Mouse (Mus musculus): Measurements from ENCODE around the gene Smyd3.

Gene Smyd3

DNA sequence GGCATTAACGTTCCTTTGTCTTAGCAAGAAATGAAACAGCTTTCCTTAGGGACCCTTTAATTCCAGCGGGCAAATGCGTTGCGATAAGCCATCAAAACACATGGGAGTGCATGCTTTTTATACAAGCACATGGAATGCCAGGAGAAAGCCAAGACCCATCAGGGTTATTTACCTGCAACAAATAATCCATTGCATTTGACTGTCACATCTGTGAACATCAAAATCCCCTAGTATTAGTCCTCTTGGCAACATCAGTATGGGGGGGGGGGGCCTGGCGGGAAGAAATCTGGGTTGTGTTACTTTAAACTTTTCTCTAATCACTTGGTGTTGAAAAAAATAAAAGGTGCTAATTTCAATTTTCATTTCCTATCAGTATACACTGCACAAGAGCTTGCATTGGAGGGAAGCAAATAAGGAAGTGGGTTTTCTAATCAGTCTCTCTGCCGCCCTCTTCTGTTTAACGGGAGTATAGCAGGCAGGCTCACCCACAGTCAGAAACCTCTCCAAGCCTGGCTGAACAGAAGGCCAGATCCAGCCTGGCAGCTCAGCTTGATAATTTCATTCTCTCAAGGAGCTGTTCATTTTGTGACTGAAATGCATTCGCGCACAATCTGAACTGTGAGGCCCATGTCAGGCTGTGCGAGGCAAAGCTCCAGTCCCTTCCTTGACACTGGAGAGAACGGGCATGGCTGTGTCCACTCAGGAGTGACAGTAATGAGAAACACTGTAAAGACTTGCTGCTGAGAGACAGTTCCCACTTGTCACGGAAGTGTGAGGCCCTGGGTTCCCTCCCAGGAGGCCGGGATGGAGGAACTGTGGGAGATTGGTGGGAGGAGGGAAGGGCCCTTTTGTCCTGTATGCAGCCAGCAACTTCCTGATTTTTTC lies 285.8 kb downstream of the Smyd3 start:
- DNase-seq (ENCODE audit: low read depth, low spot score), result peak; percentile 38

DNA sequence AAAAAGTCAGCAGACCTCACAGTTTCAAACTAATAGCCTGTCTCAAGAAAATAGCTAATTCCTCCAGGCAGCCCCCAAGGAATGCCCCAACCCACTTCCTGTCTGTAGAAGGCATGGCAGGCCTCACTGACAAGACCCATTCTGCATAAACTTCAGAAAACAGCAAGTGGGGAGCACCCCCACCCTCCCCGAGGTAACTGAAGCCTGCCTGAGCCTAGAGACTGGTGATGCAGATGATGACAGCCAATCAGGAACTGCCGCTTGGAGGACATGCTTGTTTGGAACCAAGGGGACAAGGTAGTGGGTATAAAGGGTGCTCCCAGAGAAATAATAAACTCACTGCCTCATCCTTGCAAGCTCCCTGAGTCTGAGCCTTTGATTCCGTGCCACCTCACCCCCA lies 288.3 kb downstream of the Smyd3 start:
- no peak for DNase-seq (ENCODE audit: low read depth, low spot score)

DNA sequence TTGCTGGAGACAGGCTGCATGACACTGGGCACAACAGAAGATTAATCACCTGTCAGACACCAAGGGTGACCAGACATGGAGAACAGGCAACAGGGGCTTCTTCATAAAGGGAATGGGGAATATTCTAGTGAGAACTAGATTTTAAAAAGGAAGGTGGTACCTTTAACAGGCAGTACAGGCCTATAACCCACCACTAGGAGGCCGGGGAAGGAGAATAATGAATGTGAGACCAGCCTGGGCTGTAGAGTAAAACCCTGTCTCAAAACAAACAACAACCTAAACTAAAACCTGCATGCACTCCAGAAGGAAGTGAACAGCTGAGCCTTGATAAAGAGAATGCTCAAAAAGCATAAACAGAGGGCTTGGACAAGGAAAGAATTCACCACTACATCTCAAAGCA lies 297.6 kb downstream of the Smyd3 start:
- no peak for DNase-seq (ENCODE audit: low read depth, low spot score)

DNA sequence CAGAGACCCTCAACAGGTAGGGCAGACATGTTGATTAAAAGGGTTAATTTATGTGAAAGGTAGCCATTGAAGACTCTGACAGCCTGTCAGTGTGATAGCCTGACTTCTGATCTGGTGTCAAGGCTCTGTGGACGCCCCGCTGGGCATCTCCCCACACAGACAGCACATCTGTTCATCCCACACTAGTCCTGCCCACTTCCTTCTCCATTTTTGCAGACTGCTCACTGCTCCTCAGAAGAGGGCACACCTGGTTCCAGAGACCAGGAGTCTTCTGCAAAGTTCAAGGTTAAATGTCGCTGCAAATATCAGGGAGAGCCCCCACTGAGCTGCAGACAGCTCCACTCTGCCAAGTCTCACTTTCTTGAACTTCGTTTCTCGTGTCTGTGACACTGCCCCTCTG lies 299.8 kb downstream of the Smyd3 start:
- no peak for DNase-seq (ENCODE audit: low read depth, low spot score)

DNA sequence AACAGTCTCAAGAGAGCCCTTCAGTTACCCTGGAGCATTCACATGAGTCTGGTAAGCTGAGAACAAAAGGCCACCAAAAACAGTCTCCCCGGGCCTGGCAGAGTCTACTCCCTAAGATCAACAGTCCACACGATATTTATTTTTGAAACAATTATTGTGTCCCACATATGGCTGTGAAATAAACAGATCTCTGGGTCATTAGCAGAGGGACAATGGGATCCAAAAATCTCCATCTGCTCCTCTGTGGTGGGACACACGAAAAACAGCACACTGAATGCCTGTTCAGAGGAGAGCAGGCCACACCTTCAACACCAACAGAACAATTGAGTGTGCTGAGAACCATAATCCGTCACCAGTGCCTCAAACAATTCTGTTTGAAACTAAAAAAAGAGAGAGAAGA lies 300.8 kb downstream of the Smyd3 start:
- DNase-seq (ENCODE audit: low read depth, low spot score), result no peak

DNA sequence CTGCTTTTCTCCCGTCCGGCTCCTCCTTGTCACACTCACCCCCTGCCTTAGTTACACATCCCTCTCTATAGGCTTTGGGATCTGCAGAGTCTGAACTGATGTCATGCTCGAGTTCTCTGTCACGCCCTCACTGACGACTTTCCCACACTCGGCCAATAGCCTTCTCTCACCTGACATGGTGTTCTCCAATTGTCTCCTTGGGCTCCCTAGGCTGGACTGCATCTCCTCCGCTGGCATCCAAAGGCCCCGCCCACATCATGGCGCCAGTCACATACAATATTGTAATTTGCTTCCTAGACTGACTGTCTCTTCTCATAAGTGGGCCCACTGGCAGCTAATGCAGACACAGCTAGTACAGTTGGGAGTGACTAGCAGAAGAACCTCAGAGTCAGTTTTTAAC lies 304.5 kb downstream of the Smyd3 start:
- no peak for DNase-seq (ENCODE audit: low read depth, low spot score)

DNA sequence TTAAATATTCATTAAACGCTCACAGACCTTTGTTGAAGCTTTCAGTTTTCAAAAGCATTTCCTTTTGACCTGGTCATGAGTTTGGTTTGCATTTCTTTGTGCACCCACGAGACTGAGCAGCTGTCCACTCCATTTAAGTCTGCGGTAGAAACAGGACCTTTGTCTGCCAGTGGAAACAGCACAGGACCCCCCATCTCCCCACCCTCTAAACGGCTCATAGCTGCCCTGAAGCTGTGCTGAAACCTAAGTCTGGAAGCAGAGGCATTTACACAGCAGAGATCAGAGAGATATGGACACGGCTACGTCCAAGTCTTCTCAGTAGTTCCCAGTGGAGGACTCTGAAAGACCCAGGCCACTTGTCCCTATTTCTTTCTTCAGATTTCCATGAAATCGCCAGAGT lies 305.5 kb downstream of the Smyd3 start:
- DNase-seq (ENCODE audit: low read depth, low spot score), result no peak

DNA sequence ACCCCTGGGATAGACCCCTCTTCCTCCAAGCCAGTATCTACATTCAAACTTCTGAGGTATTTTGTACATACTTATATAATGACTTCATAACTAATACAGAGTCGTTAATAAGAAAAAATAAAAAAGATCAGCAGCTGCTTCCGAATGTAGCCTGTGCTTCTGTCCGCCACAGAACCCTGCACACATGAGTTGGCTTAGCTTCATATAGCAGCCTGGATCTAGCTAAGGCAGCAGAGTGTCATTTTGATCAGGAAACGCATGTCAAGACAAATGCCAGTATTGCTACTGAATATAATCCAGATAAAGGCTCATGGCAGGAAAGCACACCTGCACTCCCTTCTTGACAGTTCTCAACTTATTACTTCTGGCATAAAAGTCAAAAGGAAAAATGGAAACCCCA lies 306.5 kb downstream of the Smyd3 start:
- DNase-seq (ENCODE audit: low read depth, low spot score), result no peak

DNA sequence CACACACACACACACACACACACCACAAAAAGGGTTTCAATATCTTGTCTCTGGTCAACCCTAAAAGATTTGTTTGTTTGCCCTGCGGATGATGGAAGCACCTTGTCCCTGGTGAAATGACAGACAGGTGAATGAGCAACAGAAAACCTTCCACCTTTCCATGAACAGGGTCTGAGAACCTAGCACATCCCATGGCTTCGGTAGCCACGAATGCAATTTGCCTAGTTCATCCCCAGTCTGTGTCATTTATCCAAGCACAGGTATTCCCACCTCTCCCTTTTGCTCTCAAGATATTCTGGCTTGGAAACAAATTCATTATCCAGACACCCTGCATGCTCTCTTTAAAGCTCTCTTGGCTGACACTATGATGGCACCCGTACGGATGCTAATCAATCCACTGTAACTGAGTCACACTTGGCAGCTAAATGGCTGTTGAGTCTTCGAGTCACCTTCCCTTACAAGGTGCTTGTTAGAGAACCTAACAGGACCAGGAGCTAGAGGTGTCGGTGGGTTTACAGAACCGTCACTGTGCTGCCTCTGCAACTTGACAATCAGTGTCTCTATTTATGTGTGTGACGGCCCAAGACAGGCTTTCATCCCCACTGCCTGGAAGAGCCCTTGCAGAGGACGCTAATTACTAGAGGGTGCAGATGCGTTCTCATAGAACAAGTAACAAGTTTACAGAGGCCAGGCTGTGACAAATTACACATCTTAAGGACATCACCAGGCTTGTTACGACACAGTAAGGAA lies 309.8 kb downstream of the Smyd3 start:
- no peak for DNase-seq (ENCODE audit: low read depth, low spot score)

DNA sequence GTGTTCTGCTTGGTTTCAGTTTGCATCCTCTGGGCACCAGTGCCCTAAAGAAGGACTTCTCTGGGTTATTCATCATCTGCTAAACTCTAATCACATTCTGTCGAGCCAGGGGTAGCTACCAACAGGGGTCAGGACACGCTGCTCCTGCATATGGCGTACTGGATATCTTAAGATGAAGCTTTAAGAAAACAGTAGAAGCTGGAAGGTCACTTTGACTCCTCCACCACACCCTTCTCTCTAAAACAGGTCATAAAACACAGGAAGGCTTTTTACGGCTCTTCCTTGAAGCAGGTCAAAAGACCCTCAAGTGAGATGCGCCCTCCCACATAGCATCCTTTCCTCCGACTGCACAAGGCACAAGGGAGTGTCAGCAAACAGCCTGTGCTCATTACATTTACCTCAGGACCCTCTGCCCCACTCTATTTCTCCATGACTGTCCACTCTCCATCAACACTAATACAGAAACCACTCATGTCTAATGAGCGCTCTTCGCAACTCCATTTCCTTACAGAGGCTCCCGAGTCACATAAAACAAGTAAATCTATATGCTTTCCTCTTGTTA lies 310.6 kb downstream of the Smyd3 start:
- no peak for DNase-seq (ENCODE audit: low read depth, low spot score)

DNA sequence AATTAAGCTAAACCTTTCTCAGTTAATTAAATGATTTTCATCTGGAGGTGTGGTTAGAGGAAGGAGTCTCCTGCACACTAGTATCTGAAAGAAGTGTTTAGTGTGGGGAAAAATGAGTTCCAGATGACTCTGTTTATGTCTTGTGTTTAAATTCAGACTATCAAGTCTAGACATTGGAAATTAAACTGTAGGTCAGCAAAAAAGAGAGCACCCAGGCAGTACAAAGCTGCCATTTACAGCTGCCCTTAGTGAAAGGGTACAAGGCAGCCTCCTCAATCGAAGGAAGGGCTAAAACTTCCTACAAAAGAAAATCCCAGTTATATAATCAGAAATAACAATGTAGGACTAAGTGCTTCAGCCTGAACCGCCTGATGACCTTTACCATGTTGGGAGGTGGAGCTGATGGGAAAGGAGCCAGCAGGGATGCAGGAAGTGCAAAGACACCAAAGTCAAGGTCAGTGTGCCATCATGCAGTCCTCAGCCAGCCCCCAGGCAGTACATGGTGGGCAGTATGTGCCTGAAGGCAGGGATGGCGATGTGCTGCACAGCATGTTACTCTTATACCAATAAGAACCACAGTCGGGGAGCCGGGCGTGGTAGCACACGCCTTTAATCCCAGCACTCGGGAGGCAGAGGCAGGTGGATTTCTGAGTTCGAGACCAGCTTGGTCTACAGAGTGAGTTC lies 319.2 kb downstream of the Smyd3 start:
- no peak for DNase-seq (ENCODE audit: low read depth, low spot score)

DNA sequence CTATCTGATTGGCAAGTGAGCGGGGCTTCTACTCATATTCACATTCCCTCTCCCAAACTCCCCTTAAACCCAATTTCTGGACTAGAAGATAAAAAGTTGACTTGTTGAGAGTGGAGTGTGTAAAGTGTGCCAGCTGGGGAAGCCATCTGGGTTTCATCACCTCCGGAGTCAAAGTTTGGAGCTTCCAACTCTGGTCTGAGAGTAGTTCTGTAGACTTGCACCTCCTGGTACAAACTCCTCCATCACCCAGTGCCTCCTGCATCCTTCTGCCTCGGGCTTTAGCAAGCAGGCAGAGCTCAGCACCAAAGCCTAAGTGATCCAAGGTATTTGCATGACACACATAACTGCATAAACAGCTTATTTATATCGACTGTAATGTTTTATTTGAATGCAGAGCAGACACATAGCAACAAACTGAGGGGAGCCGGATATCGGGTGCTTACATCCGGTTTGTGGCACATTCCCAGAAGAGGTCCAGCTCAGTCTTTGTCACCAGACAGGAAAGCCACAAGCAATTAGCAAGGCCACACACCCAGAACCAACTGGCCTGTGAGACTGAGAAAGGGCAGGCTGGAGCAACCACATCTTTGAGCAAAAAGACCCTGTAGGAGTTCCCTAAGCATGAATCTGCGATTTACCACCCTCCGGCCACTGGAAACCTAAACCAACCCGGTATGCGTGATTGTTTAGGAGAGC lies 319.9 kb downstream of the Smyd3 start:
- DNase-seq (ENCODE audit: low read depth, low spot score), result no peak

DNA sequence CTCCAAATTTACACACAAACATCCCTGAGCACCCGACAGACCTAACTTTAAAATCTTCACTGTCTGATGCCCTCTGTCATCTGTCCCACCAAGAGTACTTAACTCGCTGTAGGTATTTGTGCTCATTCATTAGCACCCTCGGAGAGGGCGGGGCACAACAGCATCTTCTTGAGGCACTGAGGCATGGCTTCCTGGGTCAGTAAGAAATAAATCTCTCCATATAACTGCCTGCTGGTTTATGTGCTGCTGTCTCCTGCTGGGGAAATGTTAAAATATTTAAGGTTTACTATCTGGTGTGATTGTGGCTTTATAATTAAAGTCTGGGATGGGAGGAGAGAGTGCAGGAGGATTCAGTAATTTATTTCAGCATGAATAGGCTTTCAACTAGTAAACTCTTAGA lies 320.7 kb downstream of the Smyd3 start:
- DNase-seq (ENCODE audit: low read depth, low spot score), result no peak

DNA sequence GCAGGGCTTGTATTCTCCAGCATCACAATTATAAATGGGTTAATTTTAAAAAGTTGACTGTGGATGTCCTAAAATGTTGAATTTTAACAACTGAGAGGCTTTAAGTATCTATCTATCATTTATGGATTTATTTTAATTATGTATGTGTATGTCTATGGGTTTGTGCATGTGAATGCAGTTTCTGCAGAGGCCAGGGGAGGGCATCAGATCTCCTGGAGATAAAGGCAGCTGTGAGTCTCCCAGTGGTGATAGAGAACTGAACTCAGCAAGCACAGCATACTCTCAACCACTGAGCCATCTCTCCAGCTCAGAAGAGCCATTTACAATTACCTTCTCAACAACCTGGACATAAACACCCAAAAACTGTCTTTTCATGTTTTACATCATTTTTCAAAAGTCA lies 321.4 kb downstream of the Smyd3 start:
- DNase-seq (ENCODE audit: low read depth, low spot score), result no peak

DNA sequence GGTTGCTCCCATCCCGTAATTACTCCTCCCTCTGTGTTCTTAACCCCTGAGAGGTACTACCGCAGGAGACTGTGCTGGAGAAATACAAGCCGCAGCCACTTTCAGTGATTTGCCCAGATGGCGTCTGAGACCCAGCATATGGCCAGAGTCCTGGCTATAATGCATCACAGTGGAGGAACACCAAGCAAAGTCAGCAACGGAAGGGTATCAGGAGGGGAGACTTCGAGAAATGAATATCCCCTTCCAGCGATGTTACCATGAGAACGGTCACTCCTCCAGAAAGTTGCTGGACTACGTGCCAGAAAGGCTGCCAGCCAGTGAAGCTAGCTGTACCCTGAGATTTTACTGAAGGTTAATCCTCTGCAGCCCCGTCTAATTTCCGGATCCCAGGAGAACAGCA lies 325.1 kb downstream of the Smyd3 start:
- no peak for DNase-seq (ENCODE audit: low read depth, low spot score)

DNA sequence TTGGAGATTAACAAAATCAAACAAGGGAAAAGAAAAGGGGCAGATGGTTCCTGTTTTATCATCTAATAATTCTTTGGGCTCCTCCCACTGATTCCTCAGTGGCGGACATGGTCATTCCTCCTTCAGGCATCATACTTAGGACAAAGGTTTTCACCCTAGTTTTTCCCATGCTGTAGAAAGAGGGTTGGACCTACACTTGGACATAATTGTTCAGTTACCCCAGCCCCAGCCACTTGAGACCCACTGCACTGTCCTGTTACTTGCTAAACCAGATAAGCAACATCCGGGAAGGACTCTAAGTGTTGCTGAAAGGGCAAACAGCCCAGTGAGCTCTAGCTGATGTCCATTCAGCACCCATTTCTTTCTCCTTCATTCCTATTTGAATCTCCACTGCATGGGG lies 327.0 kb downstream of the Smyd3 start:
- no peak for DNase-seq (ENCODE audit: low read depth, low spot score)

DNA sequence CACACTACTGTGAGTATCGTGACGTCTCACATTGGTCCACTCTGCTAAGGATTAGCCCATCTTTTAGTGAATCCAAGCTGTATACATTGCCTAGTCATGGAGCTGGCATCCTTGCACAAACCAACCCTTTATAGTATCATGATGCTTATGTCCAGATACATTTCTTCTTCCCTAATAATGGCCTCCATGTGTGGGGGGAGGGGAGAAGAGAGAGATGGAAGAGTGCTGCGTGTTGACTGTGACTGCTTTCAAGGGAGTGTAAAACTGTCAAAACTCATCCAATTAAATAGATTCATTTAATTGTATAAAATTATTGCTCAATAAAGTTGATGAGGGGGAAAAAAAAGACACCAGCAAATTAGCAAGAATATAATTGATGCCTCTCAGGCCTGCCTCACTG lies 330.7 kb downstream of the Smyd3 start:
- no peak for DNase-seq (ENCODE audit: low read depth, low spot score)

DNA sequence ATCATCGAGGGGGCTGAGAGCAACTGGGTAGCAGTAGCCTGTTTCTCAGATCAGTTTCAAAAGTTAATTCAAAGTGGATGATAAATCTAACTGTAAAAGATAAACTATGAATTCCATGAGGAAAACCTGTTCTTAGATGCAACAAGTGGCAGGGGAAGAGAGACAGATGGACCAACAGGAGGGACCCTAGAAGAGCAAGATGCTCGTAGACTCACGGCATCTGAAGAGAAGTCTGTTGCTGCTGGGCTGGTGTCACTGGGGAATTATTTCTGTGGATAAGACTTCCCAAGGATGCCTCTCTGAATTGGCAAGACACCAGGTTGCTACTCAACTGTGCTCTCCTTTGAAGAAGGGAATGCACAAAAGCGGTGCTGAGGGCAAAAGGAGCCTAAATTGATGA lies 333.2 kb downstream of the Smyd3 start:
- DNase-seq (ENCODE audit: low read depth, low spot score), result no peak

DNA sequence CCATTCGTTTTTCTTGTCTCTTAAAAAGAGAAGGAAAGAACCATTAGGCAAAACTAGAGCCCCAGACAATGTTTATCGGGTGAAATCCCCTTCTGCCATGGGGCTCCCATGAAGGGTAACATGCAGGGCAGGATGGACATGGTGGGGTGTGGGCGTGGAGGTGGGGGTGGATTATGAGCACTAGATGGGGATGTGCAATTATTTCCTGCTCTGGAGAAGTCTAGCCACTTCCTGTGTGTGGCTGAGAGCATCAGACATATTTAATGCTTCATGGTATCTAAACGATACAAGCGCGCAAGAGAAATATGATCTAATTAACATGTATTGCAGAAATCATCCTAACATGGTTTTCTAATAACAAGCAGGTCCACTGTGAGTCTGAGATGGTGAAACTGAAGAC lies 334.3 kb downstream of the Smyd3 start:
- DNase-seq (ENCODE audit: low read depth, low spot score), result no peak

DNA sequence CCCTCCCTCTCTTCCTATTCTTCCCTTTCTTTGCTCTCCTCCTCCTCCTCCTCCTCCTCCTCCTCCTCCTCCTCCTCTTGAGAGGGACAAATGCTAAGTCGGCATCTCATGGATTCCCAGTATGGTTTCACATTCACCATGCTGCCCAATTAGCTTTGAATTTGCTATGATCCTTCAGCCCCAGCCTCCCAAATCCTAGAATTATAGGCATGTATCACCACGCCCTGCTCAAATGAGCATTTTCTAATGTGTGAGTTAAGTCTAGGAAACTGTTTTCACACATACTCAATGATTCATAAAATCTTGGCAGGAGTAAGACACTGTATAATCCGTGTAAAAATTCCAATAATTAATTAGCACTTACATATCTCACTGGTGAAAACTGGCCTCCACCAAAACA lies 337.3 kb downstream of the Smyd3 start:
- DNase-seq (ENCODE audit: low read depth, low spot score), result no peak

DNA sequence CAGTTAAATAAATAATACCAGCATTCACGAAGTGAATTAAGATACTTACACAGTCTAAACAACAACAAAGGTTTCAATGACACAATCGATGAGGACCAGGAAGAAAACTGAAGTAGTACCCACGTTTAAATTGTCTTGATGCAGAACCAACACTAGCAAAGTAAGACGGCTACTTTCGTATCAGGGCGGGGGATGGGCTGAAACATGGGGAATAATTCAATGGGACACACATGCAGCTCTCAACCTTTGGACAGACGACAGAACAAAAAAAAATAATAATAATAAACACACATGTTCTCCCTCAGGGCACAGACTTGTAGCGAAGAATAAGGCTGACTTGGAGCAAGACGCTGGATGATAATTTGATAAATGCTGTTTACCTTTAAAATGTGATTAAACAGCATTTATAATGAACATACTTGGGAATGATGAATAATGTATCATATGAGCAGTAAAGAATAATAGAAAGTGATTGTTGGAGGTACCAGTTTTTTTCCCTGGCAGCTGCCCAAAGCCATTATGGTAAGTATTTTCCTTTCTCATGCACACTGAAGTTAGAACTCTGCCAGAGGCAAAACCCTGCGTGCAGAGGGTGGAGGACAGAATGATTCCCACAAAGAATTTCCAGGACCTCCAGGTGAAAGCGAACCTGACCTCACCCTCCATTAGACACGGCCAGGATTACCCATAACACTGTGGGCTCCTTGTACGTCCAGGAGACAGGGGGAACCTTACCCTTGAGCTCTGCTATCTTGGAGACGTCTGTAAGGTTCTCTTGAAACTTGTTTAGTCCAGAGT lies 340.8 kb downstream of the Smyd3 start:
- no peak for DNase-seq (ENCODE audit: low read depth, low spot score)

Data from skeletal muscle tissue, adult 2 months (tissue).